Mouse (Mus musculus): ENCODE results near the gene Ergic2. TPM values are rescaled to one million over a fixed set of nuclear protein-coding genes. Genes with fewer than 3 reads are reported as not detected.

The Ergic2 gene
- polyA plus RNA-seq, 1 experiment, result 50.9 TPM

- TF ChIP-seq CTCF (IDR thresholded peaks at IDR 0.05; ENCODE audit: extremely low read depth, insufficient read depth, low read length) (no peak), POLR2A (IDR thresholded peaks at IDR 0.05; ENCODE audit: extremely low read depth, insufficient read depth, low read length) (no peak)
- Histone ChIP-seq H3K4me3 (ENCODE audit: insufficient read depth, low read length) (no peak overlapping the region), H3K27ac (ENCODE audit: insufficient read depth, low read length) (no peak overlapping the region), H3K4me1 (ENCODE audit: control insufficient read depth, insufficient read depth, low read length) (peaks cover 1% of the 10 kb centered on the region; the same call in 1 of the 2 replicates)
Measured at GRCm38 (mm10) chr6:148218235-148219076, 6.3 kb upstream of the Ergic2 start.

- Histone ChIP-seq H3K27ac (ENCODE audit: insufficient read depth, low read length) (no peak overlapping the region), H3K4me3 (ENCODE audit: insufficient read depth, low read length) (no peak overlapping the region), H3K4me1 (ENCODE audit: control insufficient read depth, insufficient read depth, low read length) (peaks cover 1% of the 10 kb centered on the region; the same call in 1 of the 2 replicates)
- TF ChIP-seq CTCF (IDR thresholded peaks at IDR 0.05; ENCODE audit: extremely low read depth, insufficient read depth, low read length) (no peak), POLR2A (IDR thresholded peaks at IDR 0.05; ENCODE audit: extremely low read depth, insufficient read depth, low read length) (no peak)
Measured at GRCm38 (mm10) chr6:148216752-148217151, 4.6 kb upstream of the Ergic2 start.

- H3K4me1 ChIP-seq (ENCODE audit: control insufficient read depth, insufficient read depth, low read length), result peaks cover 1% of the 10 kb centered on the region; the same call in 1 of the 2 replicates
- no peak for TF ChIP-seq POLR2A (IDR thresholded peaks at IDR 0.05; ENCODE audit: extremely low read depth, insufficient read depth, low read length)
- TF ChIP-seq CTCF (IDR thresholded peaks at IDR 0.05; ENCODE audit: extremely low read depth, insufficient read depth, low read length), result peak; percentile 73
- H3K27ac ChIP-seq (ENCODE audit: insufficient read depth, low read length), result no peak overlapping the region
- H3K4me3 ChIP-seq (ENCODE audit: insufficient read depth, low read length), result no peak overlapping the region
Measured at GRCm38 (mm10) chr6:148214765-148215164, 2.6 kb upstream of the Ergic2 start.

GRCm38 (mm10) chr6:148211391-148211876, 740 bp downstream of the Ergic2 start:
- H3K4me1 ChIP-seq (ENCODE audit: control insufficient read depth, insufficient read depth, low read length), result peaks cover 1% of the 10 kb centered on the region; the same call in 1 of the 2 replicates
- TF ChIP-seq CTCF (IDR thresholded peaks at IDR 0.05; ENCODE audit: extremely low read depth, insufficient read depth, low read length) (no peak), POLR2A (IDR thresholded peaks at IDR 0.05; ENCODE audit: extremely low read depth, insufficient read depth, low read length) (no peak)
- H3K4me3 ChIP-seq (ENCODE audit: insufficient read depth, low read length), result peak overlapping the region; percentile 42
- no peak overlapping the region for H3K27ac ChIP-seq (ENCODE audit: insufficient read depth, low read length)

GRCm38 (mm10) chr6:148207522-148207921, 4.7 kb downstream of the Ergic2 start:
- H3K4me3 ChIP-seq (ENCODE audit: insufficient read depth, low read length), result no peak overlapping the region
- no peak overlapping the region for H3K27ac ChIP-seq (ENCODE audit: insufficient read depth, low read length)
- H3K4me1 ChIP-seq (ENCODE audit: control insufficient read depth, insufficient read depth, low read length), result no peaks in the 10 kb centered on the region; the same call in 1 of the 2 replicates
- TF ChIP-seq POLR2A (IDR thresholded peaks at IDR 0.05; ENCODE audit: extremely low read depth, insufficient read depth, low read length) (no peak), CTCF (IDR thresholded peaks at IDR 0.05; ENCODE audit: extremely low read depth, insufficient read depth, low read length) (no peak)

- Histone ChIP-seq H3K4me3 (ENCODE audit: insufficient read depth, low read length) (no peak overlapping the region), H3K4me1 (ENCODE audit: control insufficient read depth, insufficient read depth, low read length) (no peaks in the 10 kb centered on the region), H3K27ac (ENCODE audit: insufficient read depth, low read length) (no peak overlapping the region)
- TF ChIP-seq POLR2A (IDR thresholded peaks at IDR 0.05; ENCODE audit: extremely low read depth, insufficient read depth, low read length) (no peak), CTCF (IDR thresholded peaks at IDR 0.05; ENCODE audit: extremely low read depth, insufficient read depth, low read length) (no peak)
Measured at GRCm38 (mm10) chr6:148205134-148205533, 7.0 kb downstream of the Ergic2 start.

GRCm38 (mm10) chr6:148199729-148200128, 12.4 kb downstream of the Ergic2 start:
- no peak overlapping the region for H3K27ac ChIP-seq (ENCODE audit: insufficient read depth, low read length)

GRCm38 (mm10) chr6:148199177-148199576, 13.0 kb downstream of the Ergic2 start:
- H3K4me3 ChIP-seq (ENCODE audit: insufficient read depth, low read length), result no peak overlapping the region
- TF ChIP-seq POLR2A (IDR thresholded peaks at IDR 0.05; ENCODE audit: extremely low read depth, insufficient read depth, low read length) (no peak), CTCF (IDR thresholded peaks at IDR 0.05; ENCODE audit: extremely low read depth, insufficient read depth, low read length) (no peak)
- H3K4me1 ChIP-seq (ENCODE audit: control insufficient read depth, insufficient read depth, low read length), result no peaks in the 10 kb centered on the region
- no peak overlapping the region for H3K27ac ChIP-seq (ENCODE audit: insufficient read depth, low read length)

More at GRCm38 (mm10) chr6:148199729-148200128, 12.4 kb downstream of the Ergic2 start:
- Histone ChIP-seq H3K4me1 (ENCODE audit: control insufficient read depth, insufficient read depth, low read length) (no peaks in the 10 kb centered on the region), H3K4me3 (ENCODE audit: insufficient read depth, low read length) (no peak overlapping the region)
- no peak for TF ChIP-seq CTCF (IDR thresholded peaks at IDR 0.05; ENCODE audit: extremely low read depth, insufficient read depth, low read length)
- TF ChIP-seq POLR2A (IDR thresholded peaks at IDR 0.05; ENCODE audit: extremely low read depth, insufficient read depth, low read length), result no peak

- Histone ChIP-seq H3K4me3 (ENCODE audit: insufficient read depth, low read length) (no peak overlapping the region), H3K27ac (ENCODE audit: insufficient read depth, low read length) (no peak overlapping the region), H3K4me1 (ENCODE audit: control insufficient read depth, insufficient read depth, low read length) (no peaks in the 10 kb centered on the region)
- TF ChIP-seq POLR2A (IDR thresholded peaks at IDR 0.05; ENCODE audit: extremely low read depth, insufficient read depth, low read length), result no peak
- TF ChIP-seq CTCF (IDR thresholded peaks at IDR 0.05; ENCODE audit: extremely low read depth, insufficient read depth, low read length), result no peak
Measured at GRCm38 (mm10) chr6:148193972-148194701, 18.0 kb downstream of the Ergic2 start.

All from cortical plate, adult 2 months (tissue).